Mouse (Mus musculus): ENCODE results near the gene Ptpn13.

Ptpn13 gene

DNA sequence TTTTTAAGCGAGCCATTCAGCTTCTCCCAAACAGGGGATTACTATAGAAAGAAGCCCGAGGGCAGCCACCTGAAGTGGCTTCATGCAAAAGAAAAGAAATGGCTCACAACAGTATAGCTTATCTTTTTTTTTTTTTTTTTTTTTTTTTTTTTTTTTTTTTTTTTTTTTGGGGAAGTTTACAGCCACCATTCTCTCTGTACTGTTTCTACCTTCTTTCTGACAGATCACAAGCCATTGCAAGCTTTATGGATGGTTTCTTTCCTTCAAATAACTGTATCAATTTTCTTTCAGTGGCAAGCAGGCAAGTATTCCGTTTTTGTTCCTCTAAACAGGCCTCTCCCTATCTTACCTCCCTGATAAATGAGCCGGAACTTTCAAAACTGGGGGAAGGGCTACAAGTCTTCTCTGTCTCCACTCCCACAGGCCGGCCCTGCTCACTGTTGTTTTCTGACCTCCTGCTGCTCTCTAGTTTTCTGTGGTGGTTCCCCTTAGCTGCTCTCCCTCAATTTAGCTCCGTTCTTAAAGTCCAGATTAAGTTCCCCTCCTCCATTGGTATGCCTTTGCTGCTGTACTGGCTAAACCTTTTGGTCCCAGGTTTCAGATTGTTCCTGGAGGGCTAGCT, 1.6 kb upstream of the Ptpn13 start:
- DNase-seq = peak; percentile 87

DNA sequence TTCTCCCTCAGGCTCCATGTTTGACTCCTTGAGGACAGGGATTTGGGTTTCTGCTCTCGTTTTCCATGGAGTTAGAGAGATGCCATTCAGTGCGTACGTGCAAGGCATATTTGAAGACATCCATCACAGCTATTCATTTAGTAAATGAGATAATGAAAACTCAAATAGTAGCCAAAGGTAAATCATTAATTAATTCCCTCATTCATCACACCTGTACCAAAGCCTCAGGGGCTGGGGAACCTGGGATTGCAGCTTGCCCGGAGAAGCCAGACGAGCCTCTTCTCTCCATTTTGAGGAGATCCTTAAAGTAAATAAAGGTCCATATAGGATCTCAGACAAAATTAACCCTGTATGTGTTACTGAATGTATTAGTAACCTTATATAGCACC, 1.1 kb upstream of the Ptpn13 start:
- no peak for DNase-seq

DNA sequence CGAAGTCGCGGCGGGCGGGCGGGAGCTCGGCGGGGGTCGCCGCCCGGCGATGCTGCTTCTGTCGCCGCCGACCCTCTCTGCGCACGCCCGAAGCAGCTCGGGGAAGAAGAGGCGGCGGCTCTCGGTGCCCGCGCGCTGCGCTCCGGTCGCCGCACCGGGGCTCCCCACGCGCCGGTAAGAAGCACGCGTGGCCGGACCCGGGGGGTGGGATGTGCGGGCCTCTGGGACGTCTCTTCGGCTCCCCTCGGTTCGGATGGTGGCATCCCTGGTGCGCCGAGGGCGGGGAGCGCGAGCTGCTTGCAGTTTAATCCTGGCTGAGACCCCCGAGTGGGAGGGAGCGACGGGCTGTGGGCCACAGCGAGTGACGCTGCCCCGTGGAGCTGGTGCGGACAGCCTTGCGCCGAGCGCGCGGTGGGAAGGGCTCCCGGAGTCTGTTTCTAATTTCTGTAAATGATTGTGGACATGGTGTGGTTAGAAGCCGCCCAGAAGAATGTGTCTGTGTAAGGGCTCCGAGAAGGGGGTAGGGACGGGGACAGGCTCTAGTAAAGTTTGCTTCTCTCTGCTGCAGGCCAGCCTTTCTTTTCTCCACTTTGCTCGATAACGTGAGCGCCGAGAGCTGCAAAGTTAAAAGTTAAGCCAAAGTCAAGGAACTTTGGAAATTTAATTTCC, 505 bp downstream of the Ptpn13 start:
- DNase-seq = peak; percentile 93

DNA sequence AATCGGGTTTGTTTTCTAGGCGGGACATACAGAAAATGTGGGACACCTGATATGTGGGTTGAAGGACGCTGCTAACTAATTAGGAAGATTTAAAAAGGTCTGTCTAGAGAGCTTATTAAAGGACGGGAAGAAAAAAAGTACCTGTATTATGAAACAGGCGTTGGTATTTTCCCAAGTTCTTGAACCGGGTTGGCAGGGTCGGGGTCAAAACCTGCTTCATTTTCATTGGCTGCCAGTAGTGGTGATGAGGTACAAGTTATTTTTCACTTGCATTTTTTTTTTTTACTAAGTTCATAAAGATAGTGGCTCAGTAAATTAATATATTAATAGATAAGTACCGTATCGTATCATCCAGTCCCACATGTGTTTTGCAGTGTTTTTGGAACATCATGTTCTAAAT, 1.3 kb downstream of the Ptpn13 start:
- peak; percentile 65 for DNase-seq

DNA sequence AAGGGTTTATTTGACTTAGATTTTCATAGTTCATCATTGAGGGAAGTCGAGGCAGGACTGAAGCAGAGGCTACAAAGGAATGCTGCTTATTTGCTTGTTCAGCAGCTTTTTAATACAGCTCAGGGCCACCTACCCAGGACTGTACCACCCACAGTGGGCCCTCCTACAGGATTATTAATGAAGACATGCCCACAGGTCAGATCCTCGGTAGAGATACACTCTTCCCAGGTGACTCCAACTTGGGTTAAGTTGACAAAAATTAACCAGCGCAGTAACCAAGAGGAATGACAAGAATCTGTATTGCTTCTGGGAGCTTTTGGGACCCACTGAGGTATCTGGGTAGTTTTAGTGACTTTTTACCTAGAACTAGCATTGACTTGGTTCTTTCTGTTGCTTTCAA, 6.0 kb downstream of the Ptpn13 start:
- DNase-seq = peak; percentile 79

DNA sequence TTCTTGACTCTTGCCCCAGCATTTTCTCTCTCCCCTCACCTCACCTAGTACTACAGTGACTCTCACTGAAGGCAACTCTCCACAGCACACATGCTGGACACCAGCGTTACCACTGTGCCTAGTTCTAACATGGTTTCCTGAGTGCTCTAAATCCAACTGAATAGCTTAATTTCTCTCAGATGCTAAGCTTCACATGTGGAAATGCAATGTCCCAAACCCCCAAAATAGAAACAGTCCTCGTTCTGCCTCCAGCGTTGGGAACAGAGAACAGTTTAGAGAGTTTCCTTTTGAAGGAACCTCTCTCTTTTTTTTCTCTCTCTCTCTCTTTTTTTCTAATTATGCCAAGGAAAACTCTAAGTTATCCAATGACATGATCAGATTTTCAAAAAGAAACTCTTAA, 6.5 kb downstream of the Ptpn13 start:
- no peak for DNase-seq

DNA sequence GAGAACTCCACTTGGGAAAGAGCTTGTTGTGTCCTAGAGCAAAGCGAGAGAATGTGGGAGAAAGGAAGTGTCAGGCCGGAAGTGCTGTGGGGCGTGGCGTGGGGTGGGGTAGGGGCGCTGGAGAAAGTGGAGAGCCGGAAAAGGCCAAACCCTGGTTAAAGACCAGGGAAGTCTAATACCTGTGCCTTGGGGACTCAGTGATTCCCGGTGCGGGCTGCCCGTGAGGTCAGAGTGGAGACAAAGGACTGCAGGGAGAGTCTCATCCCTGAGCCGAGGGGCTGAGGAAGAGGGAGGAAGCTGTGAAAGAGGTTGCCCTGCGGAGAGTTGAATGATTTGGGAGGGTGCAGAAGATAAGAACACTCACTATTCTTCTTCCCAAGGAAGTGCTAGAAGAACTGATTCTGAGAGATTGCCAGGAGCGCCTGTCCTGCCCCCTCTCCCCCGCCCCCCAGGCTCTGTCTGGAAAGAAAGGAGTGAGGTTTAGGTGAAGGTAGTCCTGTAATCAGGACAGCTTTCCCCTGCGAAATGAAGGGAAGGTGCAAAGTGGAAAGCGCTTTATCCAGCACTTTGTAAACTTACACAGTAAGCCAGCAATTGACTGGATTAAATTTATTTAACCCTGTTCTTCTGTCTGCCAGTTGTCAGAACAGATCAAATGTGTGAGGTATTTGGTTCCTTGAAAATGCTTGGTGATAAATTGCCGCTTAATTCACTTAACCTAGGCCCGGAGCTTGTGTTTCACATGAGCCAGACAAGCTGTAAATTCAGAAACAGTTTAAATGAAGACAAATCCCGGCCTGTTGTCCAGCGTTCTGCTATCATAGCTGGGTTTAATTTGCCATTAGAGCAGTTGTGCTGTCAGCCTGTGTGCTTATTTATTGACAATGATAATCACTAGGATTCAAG, 11.3 kb downstream of the Ptpn13 start:
- DNase-seq = peak; percentile 94

DNA sequence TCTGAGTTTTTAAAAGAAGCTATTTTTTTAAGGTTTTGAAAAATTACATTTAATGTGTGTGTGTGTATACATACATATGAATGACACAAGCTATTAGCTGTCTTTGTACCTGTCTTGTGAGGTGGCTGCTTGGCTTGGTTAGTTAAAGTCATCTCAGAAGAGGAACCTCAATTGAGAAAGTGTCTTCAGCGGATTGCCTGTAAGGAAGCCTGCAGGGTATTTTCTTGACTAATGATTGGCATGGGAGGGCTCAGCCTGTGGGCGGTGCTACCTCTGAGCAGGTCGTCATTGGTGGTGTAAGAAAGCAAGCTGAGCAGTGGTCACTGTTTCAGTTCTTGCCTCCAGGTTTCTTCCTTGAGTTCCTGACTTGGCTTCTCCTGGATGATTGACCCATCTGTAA, 12.7 kb downstream of the Ptpn13 start:
- peak; percentile 37 for DNase-seq

DNA sequence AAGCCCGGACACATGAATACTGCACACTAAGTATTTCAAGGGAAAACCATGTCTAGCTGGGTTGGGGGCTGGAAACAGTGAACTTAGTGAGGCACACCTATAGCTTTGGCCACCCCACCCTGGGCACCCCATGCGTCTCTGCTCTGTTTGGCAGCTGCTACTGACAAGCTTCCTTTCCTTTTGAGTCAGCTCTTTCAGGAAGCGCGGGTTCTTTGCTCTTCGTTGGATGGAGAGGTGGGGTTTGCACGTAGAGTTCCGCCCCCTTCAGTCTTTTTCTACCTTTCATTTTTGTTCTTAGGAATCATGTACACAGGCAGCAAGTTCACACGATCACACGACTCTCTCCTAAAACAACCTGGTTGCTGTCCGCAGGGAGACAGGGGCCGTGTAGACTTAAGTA, 14.2 kb downstream of the Ptpn13 start:
- DNase-seq = peak; percentile 70

DNA sequence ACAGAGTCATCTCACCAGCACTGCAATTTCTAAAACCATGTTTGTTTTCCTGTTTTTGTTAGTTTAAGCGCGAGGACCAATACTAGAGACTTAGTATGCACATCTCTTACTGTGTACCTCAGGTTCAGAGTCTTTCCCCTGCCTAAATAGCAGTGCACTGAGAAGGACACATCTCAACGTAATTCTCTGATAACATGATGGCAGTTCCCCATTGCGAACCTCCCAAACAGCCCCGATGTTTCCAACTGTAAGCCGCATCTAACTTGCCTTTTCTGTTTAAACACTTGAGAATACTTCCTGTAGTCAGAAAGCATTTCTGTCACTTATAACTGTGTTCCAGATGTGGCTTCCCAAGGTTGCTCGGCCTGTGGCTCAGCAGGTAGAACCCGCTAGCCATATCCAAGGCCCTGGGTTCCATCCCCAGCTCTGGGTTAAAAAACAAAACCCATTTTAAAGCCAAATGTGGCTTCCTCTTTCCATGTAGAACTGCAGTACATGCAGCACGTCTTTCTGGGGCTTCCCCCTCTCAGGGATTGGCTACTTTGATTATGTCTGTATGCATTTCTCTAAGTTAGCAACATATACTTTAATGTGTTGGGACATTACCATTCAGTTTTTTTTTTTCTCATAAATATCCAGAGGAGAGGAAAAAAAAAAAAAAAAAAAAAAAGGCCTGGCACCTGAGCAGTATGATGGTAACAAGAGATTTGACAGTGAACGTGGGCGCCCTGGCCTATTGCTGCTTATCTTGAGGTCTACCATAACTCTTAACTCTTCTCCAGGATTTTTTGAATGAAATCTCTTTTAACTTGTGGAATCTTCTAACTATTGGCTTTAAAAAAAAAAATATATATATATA, 15.7 kb downstream of the Ptpn13 start:
- DNase-seq = peak; percentile 58

DNA sequence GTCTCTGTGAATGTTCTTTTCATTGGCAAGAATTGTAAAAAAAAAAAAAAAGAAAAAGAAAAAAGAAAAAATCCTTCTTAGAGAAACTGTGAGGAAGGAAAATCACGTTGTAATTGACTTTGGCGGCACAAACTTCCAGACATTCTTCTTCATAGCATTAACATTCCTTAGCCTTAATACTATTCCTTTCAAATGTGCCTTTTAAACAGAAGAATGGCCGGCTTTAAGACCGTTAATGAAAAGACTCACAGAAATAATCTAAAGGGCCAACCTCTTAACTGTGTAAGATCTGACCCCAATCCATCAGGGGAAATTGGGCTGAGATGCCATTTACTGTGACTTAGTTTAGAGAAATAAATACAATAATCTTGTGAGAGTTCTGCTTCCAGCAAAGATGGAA, 16.7 kb downstream of the Ptpn13 start:
- DNase-seq = no peak

DNA sequence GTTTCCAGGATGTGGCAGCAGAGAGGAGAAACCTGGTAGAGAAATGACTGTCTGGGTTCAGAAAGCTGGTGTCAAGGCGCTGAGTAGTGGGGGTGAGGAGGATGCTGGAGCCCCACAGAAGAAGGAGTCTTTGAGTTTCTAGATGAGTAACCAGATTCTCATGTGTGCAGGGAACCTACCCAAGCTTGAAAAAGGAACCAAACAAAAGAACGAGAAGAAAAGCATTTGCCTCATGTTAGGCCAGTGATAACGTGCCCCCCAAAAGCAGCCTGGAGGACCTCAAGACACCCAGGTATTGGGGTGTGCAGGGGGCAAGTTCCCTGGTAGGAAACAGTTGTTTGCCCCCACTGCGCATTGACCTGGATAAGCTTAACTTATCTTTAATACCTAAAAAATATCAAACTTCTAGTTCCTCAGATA, 17.3 kb downstream of the Ptpn13 start:
- peak; percentile 83 for DNase-seq

DNA sequence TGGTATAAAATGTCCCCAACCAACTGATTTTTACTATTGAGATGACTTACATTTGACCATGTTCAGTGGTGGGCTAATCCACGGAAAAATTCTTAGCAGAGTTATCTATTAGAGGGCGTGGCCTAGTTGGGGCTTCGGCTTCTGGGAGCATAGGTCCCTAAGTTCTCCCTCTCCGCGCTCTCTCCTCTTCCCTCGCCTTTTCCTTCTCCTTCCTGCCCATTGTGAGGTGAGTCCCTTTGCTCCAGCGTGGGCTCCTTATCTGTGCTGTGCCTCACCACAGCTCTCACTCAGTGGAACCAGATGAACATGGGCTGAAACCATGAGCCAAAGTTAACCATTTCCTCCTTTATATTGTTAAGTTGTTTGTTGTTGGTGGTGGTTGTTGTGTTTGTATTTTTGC, 17.9 kb downstream of the Ptpn13 start:
- DNase-seq = peak; percentile 17

DNA sequence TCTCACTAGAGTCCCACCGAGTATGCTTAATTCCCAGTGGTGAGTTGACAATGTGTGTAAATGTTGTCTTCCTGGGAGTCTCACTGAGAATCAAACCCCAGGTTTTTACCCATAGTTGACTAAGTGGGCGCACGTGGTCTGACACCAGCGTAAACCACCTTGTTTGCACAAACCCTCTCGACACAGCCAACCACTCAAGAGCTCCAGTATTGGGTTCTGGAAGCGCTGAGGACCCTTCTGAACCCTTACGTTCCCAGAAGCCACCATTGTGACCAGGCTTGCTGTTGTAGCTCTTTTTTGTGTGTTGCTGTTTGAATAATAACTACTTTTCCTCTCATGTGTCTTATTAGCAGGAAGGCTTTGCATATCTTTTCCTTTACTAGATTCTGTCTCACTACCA, 20.4 kb downstream of the Ptpn13 start:
- DNase-seq = peak; percentile 41

DNA sequence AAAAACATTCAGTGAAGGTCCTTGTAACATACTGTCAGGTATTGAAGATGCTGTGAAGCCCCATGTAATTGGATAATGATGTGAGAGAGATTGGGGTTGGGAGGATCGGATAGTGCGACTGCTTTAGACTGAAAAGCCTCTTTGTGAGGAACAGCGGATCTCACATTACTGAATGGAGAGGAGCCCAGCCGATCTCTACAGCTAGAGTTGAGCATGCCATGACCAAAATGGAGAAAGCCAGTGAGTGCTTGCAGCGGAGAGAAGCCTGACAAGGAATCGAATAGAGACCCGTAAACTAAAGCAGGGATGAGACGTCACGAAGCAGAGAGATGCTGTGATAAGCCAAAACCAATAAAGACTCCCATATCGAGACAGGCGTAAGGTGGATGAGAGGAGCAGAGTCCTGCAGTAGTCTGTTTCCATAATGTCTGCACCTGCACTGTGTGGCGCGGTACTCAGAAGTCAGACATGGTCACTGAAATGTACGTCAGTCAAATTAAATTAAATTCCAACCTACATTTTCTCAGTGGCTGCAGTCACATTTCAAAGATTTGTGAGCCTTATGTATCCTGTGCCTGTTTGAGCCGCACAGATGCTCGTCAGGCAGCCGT, 22.9 kb downstream of the Ptpn13 start:
- peak; percentile 31 for DNase-seq

DNA sequence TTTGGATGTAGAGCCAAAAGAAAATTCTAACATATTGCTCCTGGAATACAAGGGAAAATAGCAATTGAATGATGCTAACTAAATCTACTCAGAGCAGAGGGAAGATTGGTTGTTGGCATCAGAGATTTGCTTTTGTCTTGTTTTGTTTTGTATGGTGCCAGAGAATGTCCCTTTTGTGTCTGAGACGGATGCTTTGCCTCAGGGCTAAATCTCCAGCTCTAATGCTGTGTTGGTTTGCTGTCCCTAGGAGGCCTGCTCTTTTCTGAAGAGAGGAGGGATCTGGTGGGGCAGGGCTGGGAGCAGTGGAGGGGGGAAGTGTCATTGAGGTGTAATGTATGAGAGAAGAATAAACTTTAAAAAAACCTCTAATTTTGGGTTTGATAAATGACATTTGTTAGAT, 23.5 kb downstream of the Ptpn13 start:
- peak; percentile 27 for DNase-seq

DNA sequence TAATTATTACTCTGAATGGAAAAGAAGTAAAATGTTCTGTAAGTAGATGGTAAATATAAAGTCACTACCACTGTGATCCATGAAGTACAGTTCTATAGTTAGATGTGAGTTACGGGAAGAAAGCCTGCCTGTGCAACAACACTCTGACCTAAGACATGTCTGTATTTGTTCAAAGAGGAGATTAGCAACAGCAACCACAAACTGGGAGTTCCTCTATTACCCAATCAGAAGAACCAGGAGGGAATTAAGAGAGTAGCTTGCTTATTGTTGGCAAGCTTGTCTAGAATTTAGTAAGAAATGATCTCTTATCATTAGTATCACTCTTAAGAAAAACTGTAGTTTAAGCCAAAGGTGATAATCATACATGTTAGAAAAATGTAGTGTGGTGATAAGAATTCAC, 25.7 kb downstream of the Ptpn13 start:
- peak; percentile 11 for DNase-seq

DNA sequence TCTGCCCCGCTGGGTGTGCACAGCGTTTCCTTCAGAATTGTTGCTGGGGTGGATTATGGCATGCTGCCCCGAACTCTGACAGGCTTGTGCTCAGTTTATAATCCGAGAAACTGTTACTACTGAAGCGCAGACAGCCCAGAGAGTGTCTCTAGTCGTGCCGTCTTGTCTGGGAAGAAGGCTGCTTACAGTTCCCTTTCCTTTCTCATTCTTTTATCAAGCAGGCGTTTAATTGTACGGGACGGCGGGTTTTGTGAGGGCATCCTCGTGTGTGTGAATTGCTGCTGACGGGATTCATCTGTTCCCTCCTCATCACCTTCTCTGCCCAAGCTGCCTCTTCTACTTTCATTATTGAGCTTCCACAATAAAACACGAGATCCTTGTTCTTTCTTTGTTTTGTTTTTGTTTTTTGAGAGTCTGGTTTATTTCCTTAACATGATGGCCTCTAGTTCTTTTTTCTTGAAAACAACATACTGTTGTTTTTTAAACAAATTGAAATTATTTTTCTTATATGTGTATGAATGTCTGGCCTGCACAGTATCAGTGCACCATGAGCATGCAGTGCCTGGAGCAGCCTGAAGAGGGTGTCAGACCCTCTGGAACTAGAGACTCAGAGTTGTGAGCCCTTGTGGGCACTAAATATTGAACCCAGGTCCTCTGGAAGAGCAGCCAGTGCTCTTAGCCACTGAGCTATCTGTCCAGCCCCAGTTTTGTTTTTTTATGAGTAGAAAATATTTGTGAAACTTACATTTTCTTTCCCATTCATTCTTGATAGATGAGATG, 28.6 kb downstream of the Ptpn13 start:
- DNase-seq = peak; percentile 79

DNA sequence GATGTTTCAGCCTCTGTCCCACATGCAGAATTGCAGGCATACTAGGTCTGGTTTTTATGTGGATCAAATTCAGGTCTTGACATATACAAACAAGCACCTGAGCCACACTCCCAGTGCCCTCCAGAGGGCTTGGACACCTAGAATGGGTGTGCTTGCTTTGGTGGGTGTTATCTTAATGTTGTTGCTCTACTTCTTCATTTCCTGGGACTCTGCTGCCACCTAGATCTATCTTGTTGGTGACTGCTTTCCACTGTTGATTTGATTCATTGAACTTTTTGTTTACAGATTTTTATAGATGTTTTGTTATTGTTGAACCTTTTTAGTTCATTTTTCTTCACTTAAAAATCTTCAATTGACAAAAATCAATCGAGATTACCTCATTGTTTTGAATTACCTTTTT, 31.8 kb downstream of the Ptpn13 start:
- peak; percentile 76 for DNase-seq

DNA sequence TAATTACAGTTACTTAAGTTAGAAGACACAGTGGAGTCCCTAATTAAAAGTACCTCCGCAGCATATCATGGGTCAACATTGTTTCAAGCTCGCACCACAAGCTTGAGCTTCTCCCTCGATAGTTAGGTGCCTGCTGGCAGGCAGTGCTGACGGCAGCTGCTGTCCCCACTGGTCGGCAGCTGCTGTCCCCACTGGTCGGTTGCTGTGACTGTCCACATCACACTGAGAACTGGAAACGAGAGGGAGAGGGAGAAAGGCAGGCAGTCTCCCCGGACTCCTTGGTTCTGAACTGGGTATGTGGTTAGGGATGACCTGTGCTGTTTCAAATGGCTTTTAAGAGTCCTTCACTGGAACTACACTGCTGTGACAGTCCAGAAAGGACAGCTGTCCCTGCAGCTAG, 33.4 kb downstream of the Ptpn13 start:
- DNase-seq = peak; percentile 64

DNA sequence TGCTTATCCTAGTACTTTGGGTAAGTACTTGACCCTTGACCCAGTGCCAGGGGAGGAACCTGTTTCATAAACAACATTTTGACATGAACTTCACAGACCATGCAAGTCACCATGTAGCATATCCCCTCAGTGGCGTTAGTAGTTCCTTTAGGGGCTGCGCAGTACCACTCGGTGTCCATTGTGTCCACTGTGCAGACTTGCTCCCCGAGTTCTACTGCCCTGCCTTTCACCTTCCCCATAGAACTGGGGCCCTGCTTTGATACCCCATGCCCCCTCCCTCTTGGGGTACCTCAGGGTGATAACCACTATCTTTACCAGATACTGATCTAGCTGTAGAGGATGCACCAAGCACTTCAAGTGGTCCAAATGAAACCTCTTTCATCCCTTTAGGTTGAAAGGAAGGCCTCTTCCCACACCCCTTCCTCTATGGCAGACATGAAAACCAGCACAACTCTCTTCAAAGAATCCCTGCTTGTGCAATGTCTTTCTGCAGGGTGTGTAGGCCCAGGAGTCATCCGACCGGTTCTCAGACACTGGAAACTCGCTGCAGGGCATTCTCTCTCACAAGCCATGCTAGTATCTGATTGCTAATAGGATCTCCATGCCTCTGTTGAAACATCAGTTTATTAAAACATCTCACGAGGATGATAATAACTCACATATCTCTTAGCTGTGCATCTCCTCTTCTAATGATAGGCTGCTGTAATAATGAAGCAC, 34.1 kb downstream of the Ptpn13 start:
- peak; percentile 77 for DNase-seq
